Mouse (Mus musculus) monocyte, adult 2 months (primary cell): ENCODE data around the gene Zfp811.
"Not testable (repeated sequence)": the region's sequence is repeated elsewhere in the genome, so short reads cannot be mapped to it uniquely, and the experiment has no call there.

ENCODE experiments used
- DNase-seq, 2 experiments: peaks; one replicate each; pipeline ENCODE4 v3.0.0; 2022; ENCODE audit warnings: low spot score in 2 of 2, low read depth in 1 of 2

The Zfp811 gene

GRCm38 (mm10) chr17:32809544-32810374 lies at the start of gene Zfp811:
Gene Zfp811 (minus strand): TSS chr17:32809931.
- no peak for DNase-seq

DNA sequence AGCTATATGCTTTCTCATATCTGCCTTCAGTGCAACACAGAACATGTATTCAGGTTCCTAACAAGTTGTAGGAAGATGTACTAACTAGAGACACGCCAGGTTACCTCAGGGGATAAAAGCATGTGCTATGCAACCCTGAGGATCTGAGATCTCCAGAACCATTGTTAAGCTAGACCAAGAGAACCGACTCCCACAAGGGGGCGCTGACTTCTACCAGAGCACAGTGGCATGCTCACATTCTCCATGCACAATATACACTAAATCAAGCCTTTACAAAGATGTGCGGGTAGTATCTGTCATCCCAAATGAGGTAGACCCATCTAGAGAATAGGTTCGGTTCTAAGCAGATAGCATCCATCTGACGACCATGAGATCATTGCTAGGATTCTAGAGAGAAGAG lies 47.0 kb upstream of the Zfp811 start:
- not testable (repeated sequence) for DNase-seq

DNA sequence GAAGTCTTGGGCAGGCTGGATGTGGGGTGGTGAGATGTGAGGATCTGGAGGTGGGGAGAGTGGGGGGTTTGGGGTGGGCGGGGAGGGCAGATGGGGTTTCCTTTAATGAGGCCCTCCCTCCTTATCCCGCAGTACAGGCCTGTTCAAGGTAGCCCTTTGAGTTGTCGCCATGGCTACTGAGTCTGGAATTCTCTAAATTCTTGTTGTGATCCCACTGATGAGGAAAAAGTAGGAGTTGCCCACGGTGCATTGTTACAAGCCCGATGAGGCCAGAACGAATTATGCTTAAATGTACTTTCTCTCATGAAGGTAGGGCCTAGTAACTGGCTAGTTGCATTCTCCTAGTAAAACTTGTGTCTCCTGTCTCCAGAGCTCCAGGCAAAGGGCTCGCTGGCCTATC lies 41.9 kb upstream of the Zfp811 start:
- no peak for DNase-seq

DNA sequence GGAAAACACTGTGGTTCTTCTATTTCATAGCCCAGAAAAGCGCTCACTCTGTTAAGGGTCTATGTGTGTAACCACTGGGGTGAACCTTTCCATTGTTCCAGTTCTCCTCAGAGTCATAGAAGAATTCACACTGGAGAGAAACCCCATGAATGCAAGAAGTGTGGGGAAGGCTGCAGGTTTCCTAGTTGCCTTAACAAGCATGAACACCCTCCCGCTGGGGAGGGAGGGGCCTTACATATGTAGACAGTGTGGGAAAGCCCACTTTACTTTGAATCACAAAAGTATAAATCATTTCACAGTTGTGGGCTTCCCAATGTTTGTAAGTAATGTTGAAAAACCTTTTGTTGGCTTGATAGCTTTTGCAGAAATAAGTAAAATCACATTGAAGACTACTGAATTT lies 31.7 kb upstream of the Zfp811 start:
- no peak for DNase-seq

DNA sequence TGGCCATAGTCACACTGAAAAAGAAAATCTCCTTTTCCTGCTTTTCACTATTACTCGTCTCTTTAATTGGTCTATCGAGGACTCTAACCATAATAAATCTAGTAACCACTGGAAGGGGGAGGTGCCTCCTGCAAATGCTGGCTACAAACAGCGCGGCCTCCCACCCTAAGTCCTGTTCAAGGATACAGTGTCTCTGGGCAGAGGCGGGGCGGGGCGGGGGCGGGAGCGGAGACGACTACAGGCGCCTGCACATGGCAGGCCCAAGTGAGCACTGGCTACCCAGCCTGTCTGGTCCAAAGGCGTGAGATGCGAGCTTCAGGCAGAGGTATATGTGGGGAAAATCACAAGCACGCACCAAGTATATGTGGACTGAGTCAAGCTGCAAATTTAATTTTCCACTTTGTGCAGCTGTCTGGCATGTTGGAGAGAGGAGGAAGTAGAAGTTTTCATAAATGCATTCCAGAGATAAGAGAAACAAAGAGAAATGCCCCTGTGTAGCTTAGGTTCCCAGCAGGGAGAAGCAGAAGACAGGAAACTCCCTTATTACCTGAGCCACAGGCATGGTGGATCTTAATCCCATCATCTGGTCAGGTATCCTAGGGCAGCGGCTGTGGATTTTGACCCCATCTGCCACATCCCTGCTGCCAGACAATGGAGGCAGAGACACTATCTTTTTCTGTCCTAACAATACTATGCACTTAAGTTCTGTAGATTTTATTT lies 29.5 kb upstream of the Zfp811 start:
- no peak for DNase-seq

DNA sequence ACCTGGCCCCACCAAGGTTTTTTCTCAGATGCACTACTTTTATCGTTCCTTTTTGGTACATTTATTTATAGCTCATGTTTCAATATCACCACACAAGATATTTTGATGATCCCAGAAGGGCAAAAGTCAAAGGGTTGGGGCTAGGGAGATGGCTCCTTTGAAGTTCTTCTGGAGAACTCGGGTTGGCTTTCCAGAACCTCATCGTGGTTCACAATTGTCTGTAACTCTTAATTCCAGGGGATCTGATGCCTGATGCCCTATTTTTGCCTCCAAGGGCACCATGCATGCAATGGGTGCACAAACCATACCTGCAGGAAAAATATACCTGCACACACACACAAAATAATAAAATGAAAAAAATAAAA lies 20.7 kb upstream of the Zfp811 start:
- DNase-seq: no peak

- DNase-seq: peak; percentile 16 to 57
These were observed 20.0 kb upstream of the Zfp811 start, which contains the start of gene Zfp799 for GRCm38 (mm10) chr17:32829540-32830417. Gene Zfp799 (minus strand): TSS chr17:32830261.

- DNase-seq: no peak
These were observed 6.5 kb upstream of the Zfp811 start for GRCm38 (mm10) chr17:32816074-32816784.

DNA sequence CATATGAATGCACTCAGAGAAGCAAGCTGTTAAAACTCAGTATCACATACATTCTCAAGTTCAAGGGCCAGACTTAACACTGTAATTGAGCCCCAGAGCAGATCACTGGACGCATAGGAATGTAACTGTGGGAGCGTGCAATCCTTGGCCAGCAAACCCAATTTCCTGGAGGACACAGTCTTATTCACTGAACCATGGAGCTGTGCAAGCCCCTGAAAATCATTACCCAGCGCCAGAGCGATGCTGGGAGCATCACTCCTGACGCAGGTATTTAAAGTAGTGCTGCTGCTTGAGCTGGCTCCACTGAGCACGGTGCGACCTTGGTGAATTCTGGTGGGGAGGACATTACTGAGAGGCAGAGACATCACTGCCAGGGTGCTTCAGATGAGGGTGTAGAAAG lies 4.4 kb upstream of the Zfp811 start:
- DNase-seq: no peak

GRCm38 (mm10) chr17:32810648-32811047 lies 917 bp upstream of the Zfp811 start:
- DNase-seq: no peak

DNA sequence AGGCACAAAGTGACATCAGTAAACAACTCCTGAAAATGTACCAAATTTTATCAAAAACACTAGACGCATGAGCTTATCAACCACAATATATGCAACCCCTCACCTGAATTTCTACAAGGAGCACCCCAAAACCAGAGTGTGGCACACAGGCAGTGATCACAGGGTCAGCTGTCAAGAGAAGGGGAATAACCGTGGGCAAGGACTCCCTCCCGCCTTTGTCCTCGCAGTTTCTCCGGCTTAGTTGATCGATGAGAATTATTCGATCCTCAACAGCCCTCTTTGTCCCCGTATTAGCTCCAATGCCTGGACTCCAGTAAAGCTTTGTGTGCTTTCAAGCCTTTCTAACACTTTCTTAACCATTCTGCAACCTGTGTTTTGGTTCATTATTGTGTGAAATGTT lies 810 bp downstream of the Zfp811 start:
- DNase-seq: no peak

- DNase-seq: no peak
These were observed 20.5 kb downstream of the Zfp811 start for GRCm38 (mm10) chr17:32789244-32789643.

GRCm38 (mm10) chr17:32788576-32788975 lies 21.2 kb downstream of the Zfp811 start:
- DNase-seq: no peak

GRCm38 (mm10) chr17:32788094-32788559 lies 21.6 kb downstream of the Zfp811 start, which contains the start of gene Zfp871:
Gene Zfp871 (minus strand): TSS chr17:32788287.
- peak; percentile 58 to 71 for DNase-seq

DNA sequence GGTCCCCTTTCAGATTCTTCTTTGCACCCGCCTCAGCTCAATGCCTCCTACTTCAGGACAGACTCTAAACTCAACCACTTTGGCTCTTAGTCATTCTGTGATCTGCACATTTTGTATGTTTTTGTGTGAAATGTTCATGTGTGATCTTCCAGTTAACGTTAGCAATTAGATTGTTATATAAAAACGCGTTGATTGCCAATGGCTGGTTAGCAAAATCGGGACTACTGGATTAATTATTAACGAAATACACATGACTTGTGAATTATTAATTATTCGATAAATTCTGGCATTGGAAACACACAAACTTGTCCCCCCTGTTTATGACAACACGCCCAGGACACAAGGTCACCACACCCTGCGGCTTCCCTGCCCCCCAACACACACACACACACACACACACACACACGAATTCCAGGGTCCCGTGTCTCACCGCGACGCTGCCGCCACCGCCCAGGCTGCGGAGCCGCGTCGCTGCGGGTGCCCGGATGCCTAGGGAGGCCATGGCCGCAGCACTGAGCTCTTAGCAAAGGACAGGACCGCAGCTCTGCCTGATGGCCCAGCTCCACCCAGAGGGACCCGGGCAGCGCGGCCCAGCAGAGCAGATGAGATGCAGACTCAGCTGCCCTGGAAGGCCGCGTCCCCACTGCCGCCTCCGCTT lies 22.2 kb downstream of the Zfp811 start:
- no peak for DNase-seq

DNA sequence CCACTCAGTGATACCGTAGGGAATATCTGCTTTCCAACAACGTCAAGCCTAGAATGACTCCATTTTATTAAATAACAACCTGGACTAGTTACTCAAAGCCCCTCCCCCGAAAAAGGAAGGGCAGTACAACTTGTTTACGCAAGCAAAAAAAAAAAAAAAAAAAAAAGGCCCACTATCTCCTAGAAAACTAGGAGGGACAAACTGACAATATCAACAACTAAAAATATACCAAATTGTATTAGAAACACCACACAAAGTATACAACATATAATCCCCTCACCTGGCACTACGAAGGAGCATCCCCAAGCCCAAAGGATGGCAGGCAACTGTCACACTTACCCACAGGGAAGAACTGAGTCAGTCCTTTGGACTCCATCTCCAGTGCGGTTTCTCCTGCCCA lies 22.8 kb downstream of the Zfp811 start:
- DNase-seq: no peak

DNA sequence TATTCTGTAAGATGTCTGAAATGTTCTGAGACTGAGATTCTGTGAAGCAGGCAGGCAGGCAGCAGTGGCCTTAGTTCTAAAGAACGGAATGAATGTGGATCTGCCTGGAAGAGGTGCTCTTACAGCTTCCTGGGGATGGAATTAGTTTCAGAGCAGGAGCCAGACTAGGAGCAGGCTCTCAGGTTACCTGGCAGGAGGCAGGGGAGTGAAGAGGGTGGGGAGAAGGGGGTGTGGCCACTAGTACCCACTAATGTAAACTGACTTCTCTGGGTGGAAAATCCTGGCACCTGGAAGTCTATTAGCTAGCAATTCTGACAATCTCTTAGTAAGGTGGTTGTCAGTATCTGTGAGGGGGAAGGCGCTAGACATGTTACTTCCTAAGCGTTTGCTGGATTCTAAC lies 24.1 kb downstream of the Zfp811 start:
- DNase-seq: no peak

GRCm38 (mm10) chr17:32777564-32777963 lies 32.2 kb downstream of the Zfp811 start:
- no peak for DNase-seq

- no peak for DNase-seq
These were observed 38.5 kb downstream of the Zfp811 start for GRCm38 (mm10) chr17:32771213-32771612.

- DNase-seq: no peak
These were observed 43.3 kb downstream of the Zfp811 start for GRCm38 (mm10) chr17:32766422-32766821.
